Mouse (Mus musculus): ENCODE data around the gene Fbxo36. TPM values are rescaled to one million over a fixed set of nuclear protein-coding genes. Genes with fewer than 3 reads are reported as not detected.

Fbxo36 gene
- polyA plus RNA-seq, 2 experiments = 5.6 to 10.1 TPM

GRCm38 (mm10) chr1:84934151-84934502 lies 94.5 kb downstream of the Fbxo36 start:
- peak overlapping the region; percentile 61 for H3K9ac ChIP-seq (ENCODE audit: low read depth, low read length, severe bottlenecking)
- H3K4me3 ChIP-seq (replicated peaks; ENCODE audit: low read length) = peak overlapping the region; percentile 51
- WGBS = under 1% methylated on average over 12 of the region's 12 CpGs
- H3K4me1 ChIP-seq (ENCODE audit: control insufficient read depth, insufficient read depth, low read length) = peaks cover 5% of the 10 kb centered on the region; the same call in 1 of the 2 replicates
- peak overlapping the region; percentile 94 for H3K4me2 ChIP-seq (replicated peaks; ENCODE audit: low read depth, low read length, severe bottlenecking)
- ATAC-seq (ENCODE audit: low FRiP score, low read depth) (no peak), DNase-seq (ENCODE audit: low spot score) (no peak)
- H3K27me3 ChIP-seq (ENCODE audit: control insufficient read depth, insufficient read depth, low read length) = peaks cover 21% of the 10 kb centered on the region
- no peak overlapping the region for H3K27ac ChIP-seq (replicated peaks; ENCODE audit: low read depth, low read length)
- TF ChIP-seq POLR2A (IDR thresholded peaks at IDR 0.05; ENCODE audit: borderline replicate concordance, extremely low read depth, insufficient read depth, insufficient read length) = no peak
- H3K9me3 ChIP-seq (ENCODE audit: control insufficient read depth, low read length) = no peaks in the 10 kb centered on the region
- H3K36me3 ChIP-seq (ENCODE audit: control insufficient read depth, insufficient read depth, low read length) = no peaks in the 10 kb centered on the region

- peaks cover 5% of the 10 kb centered on the region; the same call in 1 of the 2 replicates for H3K4me1 ChIP-seq (ENCODE audit: control insufficient read depth, insufficient read depth, low read length)
- H3K27ac ChIP-seq (replicated peaks; ENCODE audit: low read depth, low read length) = no peak within 1 kb of the TSS
- no peaks in the 10 kb centered on the region for H3K36me3 ChIP-seq (ENCODE audit: control insufficient read depth, insufficient read depth, low read length)
- H3K27me3 ChIP-seq (ENCODE audit: control insufficient read depth, insufficient read depth, low read length) = peaks cover 21% of the 10 kb centered on the region
- peak within 1 kb of the TSS; percentile 51 for H3K4me3 ChIP-seq (replicated peaks; ENCODE audit: low read length)
- H3K4me2 ChIP-seq (replicated peaks; ENCODE audit: low read depth, low read length, severe bottlenecking) = peak within 1 kb of the TSS; percentile 94
- peak; percentile 71 for DNase-seq (ENCODE audit: low spot score)
- under 1% methylated on average over 58 of the region's 59 CpGs for WGBS
- H3K9me3 ChIP-seq (ENCODE audit: control insufficient read depth, low read length) = no peaks in the 10 kb centered on the region
- peak; percentile 50 for ATAC-seq (ENCODE audit: low FRiP score, low read depth)
- TF ChIP-seq POLR2A (IDR thresholded peaks at IDR 0.05; ENCODE audit: borderline replicate concordance, extremely low read depth, insufficient read depth, insufficient read length) = no peak
- H3K9ac ChIP-seq (ENCODE audit: low read depth, low read length, severe bottlenecking) = peak within 1 kb of the TSS; percentile 61
These were observed 95.1 kb downstream of the Fbxo36 start, which contains the start of gene Slc16a14 for GRCm38 (mm10) chr1:84934503-84935333. Gene Slc16a14, minus strand, starts transcription at chr1:84935134.

- H3K4me1 ChIP-seq (ENCODE audit: control insufficient read depth, insufficient read depth, low read length) = peaks cover 5% of the 10 kb centered on the region; the same call in 1 of the 2 replicates
- no peak for TF ChIP-seq POLR2A (IDR thresholded peaks at IDR 0.05; ENCODE audit: borderline replicate concordance, extremely low read depth, insufficient read depth, insufficient read length)
- DNase-seq (ENCODE audit: low spot score) = no peak
- H3K4me3 ChIP-seq (replicated peaks; ENCODE audit: low read length) = no peak overlapping the region
- H3K27ac ChIP-seq (replicated peaks; ENCODE audit: low read depth, low read length) = no peak overlapping the region
- H3K9ac ChIP-seq (ENCODE audit: low read depth, low read length, severe bottlenecking) = no peak overlapping the region
- 68% methylated on average over 9 of the region's 9 CpGs for WGBS
- peaks cover 21% of the 10 kb centered on the region for H3K27me3 ChIP-seq (ENCODE audit: control insufficient read depth, insufficient read depth, low read length)
- H3K36me3 ChIP-seq (ENCODE audit: control insufficient read depth, insufficient read depth, low read length) = no peaks in the 10 kb centered on the region
- no peak for ATAC-seq (ENCODE audit: low FRiP score, low read depth)
- H3K9me3 ChIP-seq (ENCODE audit: control insufficient read depth, low read length) = no peaks in the 10 kb centered on the region
- no peak overlapping the region for H3K4me2 ChIP-seq (replicated peaks; ENCODE audit: low read depth, low read length, severe bottlenecking)
These were observed 96.0 kb downstream of the Fbxo36 start for GRCm38 (mm10) chr1:84935668-84936067.

- no peak overlapping the region for H3K9ac ChIP-seq (ENCODE audit: low read depth, low read length, severe bottlenecking)
- no peaks in the 10 kb centered on the region for H3K36me3 ChIP-seq (ENCODE audit: control insufficient read depth, insufficient read depth, low read length)
- ATAC-seq (ENCODE audit: low FRiP score, low read depth) (no peak), DNase-seq (ENCODE audit: low spot score) (no peak)
- H3K4me1 ChIP-seq (ENCODE audit: control insufficient read depth, insufficient read depth, low read length) = peaks cover 5% of the 10 kb centered on the region; the same call in 1 of the 2 replicates
- WGBS = 87% methylated on average over 19 of the region's 19 CpGs
- H3K27ac ChIP-seq (replicated peaks; ENCODE audit: low read depth, low read length) = no peak overlapping the region
- peaks cover 21% of the 10 kb centered on the region for H3K27me3 ChIP-seq (ENCODE audit: control insufficient read depth, insufficient read depth, low read length)
- no peak for TF ChIP-seq POLR2A (IDR thresholded peaks at IDR 0.05; ENCODE audit: borderline replicate concordance, extremely low read depth, insufficient read depth, insufficient read length)
- no peak overlapping the region for H3K4me2 ChIP-seq (replicated peaks; ENCODE audit: low read depth, low read length, severe bottlenecking)
- no peaks in the 10 kb centered on the region for H3K9me3 ChIP-seq (ENCODE audit: control insufficient read depth, low read length)
- no peak overlapping the region for H3K4me3 ChIP-seq (replicated peaks; ENCODE audit: low read length)
These were observed 97.3 kb downstream of the Fbxo36 start for GRCm38 (mm10) chr1:84936716-84937510.

- no peaks in the 10 kb centered on the region for H3K4me1 ChIP-seq (ENCODE audit: control insufficient read depth, insufficient read depth, low read length)
- H3K4me3 ChIP-seq (replicated peaks; ENCODE audit: low read length) = no peak overlapping the region
- peaks cover 9% of the 10 kb centered on the region; the same call in 1 of the 2 replicates for H3K27me3 ChIP-seq (ENCODE audit: control insufficient read depth, insufficient read depth, low read length)
- no peak for DNase-seq (ENCODE audit: low spot score)
- H3K4me2 ChIP-seq (replicated peaks; ENCODE audit: low read depth, low read length, severe bottlenecking) = no peak overlapping the region
- WGBS = 55% methylated on average over 4 of the region's 4 CpGs
- TF ChIP-seq POLR2A (IDR thresholded peaks at IDR 0.05; ENCODE audit: borderline replicate concordance, extremely low read depth, insufficient read depth, insufficient read length) = no peak
- H3K27ac ChIP-seq (replicated peaks; ENCODE audit: low read depth, low read length) = no peak overlapping the region
- H3K36me3 ChIP-seq (ENCODE audit: control insufficient read depth, insufficient read depth, low read length) = no peaks in the 10 kb centered on the region
- H3K9me3 ChIP-seq (ENCODE audit: control insufficient read depth, low read length) = no peaks in the 10 kb centered on the region
- ATAC-seq (ENCODE audit: low FRiP score, low read depth) = no peak
- H3K9ac ChIP-seq (ENCODE audit: low read depth, low read length, severe bottlenecking) = no peak overlapping the region
These were observed 99.8 kb downstream of the Fbxo36 start for GRCm38 (mm10) chr1:84939466-84939865.

Data from limb, embryonic 14.5 days (tissue).